Mouse (Mus musculus) large intestine, adult 2 months (tissue): ENCODE results near the gene 2310061I04Rik. TPM values are rescaled to one million over a fixed set of nuclear protein-coding genes. Genes with fewer than 3 reads are reported as not detected.

Experiments used
- DNase-seq: peaks from one replicate; pipeline ENCODE4 v3.0.0-alpha.2; 2012; ENCODE audit warnings: low read depth, low spot score
- WGBS: fragments of 180-500 bp; shearing (Covaris S2); methylation state at CpG from one replicate; pipeline ENCODE4 v1.1.7; 2018; 5-methylcytosine and 5-hydroxymethylcytosine counted together
- polyA plus RNA-seq: library from polyadenylated mRNA; depleted of rRNA; stranded (reverse); fragments of >200 nt; gene quantifications from 2 replicates; pipeline ENCODE4 v1.2.3, GENCODE M21; 2012; rRNA removed

The 2310061I04Rik gene
- polyA plus RNA-seq, 1 experiment, result 76.6 TPM

- WGBS, result 94% methylated on average over 3 of the region's 3 CpGs
- no peak for DNase-seq
Observed at GRCm38 (mm10) chr17:35843514-35843913, 53.7 kb downstream of the 2310061I04Rik start.

Other genes with a start within 250 kb of the 2310061I04Rik start
- gene Vars2, start 229.8 kb downstream of the 2310061I04Rik start, polyA plus RNA-seq, result 20.3 and 25.1 TPM in 2 replicates
- 30.3 and 31.1 TPM in 2 replicates for gene Gtf2h4, start 223.7 kb downstream of the 2310061I04Rik start, polyA plus RNA-seq
- 39.0 and 48.9 TPM in 2 replicates for gene Ddr1, start 192.8 kb downstream of the 2310061I04Rik start, polyA plus RNA-seq
- 11.4 and 11.6 TPM in 2 replicates for gene Ier3, start 75.7 kb downstream of the 2310061I04Rik start, polyA plus RNA-seq
- gene Flot1, start 74.2 kb downstream of the 2310061I04Rik start, polyA plus RNA-seq, result 43.1 and 54.2 TPM in 2 replicates
- gene Tubb5, start 59.1 kb downstream of the 2310061I04Rik start, polyA plus RNA-seq, result 271 and 306 TPM in 2 replicates
- 4.8 and 7.8 TPM in 2 replicates for gene Mdc1, start 55.9 kb downstream of the 2310061I04Rik start, polyA plus RNA-seq
- 24.8 and 27.0 TPM in 2 replicates for gene Nrm, start 36.1 kb downstream of the 2310061I04Rik start, polyA plus RNA-seq
- 26.7 and 27.5 TPM in 2 replicates for gene Ppp1r18, start 31.8 kb downstream of the 2310061I04Rik start, polyA plus RNA-seq
- 67.2 and 82.6 TPM in 2 replicates for gene Dhx16, start 17.6 kb downstream of the 2310061I04Rik start, polyA plus RNA-seq
- 20.0 and 45.4 TPM in 2 replicates for gene Atat1, start 12.6 kb upstream of the 2310061I04Rik start, polyA plus RNA-seq
- 111 and 131 TPM in 2 replicates for gene Mrps18b, start 19.0 kb upstream of the 2310061I04Rik start, polyA plus RNA-seq
- 28.7 and 36.9 TPM in 2 replicates for gene Ppp1r10, start 19.0 kb upstream of the 2310061I04Rik start, polyA plus RNA-seq
- 82.6 and 83.9 TPM in 2 replicates for gene Abcf1, start 72.3 kb upstream of the 2310061I04Rik start, polyA plus RNA-seq
- gene Gnl1, start 82.4 kb upstream of the 2310061I04Rik start, polyA plus RNA-seq, result 23.6 and 24.7 TPM in 2 replicates
- gene Prr3, start 82.8 kb upstream of the 2310061I04Rik start, polyA plus RNA-seq, result 13.8 and 14.5 TPM in 2 replicates
- 1.6 and 2.8 TPM in 2 replicates for gene H2-T24, start 123.1 kb upstream of the 2310061I04Rik start, polyA plus RNA-seq
- 386 and 571 TPM in 2 replicates for gene H2-T23, start 135.4 kb upstream of the 2310061I04Rik start, polyA plus RNA-seq
- 59.7 and 67.2 TPM in 2 replicates for gene H2-T22, start 145.3 kb upstream of the 2310061I04Rik start, polyA plus RNA-seq
- 0.07 TPM in 1 of 2 replicates, not detected in the other for gene Gm6034, start 145.5 kb upstream of the 2310061I04Rik start, polyA plus RNA-seq
- 53.0 and 148 TPM in 2 replicates for gene Gm11127, start 160.9 kb upstream of the 2310061I04Rik start, polyA plus RNA-seq
- gene Gm19684, start 224.2 kb upstream of the 2310061I04Rik start, polyA plus RNA-seq, result 0.15 and 0.33 TPM in 2 replicates
- 7.1 and 18.3 TPM in 2 replicates for gene Gm7030, start 232.0 kb upstream of the 2310061I04Rik start, polyA plus RNA-seq